Mouse (Mus musculus) G1E (cell line): ENCODE data around the gene Gm14226. TPM values are rescaled to one million over a fixed set of nuclear protein-coding genes. Genes with fewer than 3 reads are reported as not detected.
"Not testable (repeated sequence)": the region's sequence is repeated elsewhere in the genome, so short reads cannot be mapped to it uniquely, and the experiment has no call there.

Experiments used
- ATAC-seq: 2 replicates; pipeline ENCODE4 v1.8.0; 2016; ENCODE audit warnings: mild to moderate bottlenecking; ENCODE audit not compliant: insufficient number of reproducible peaks, poor library complexity, low FRiP score, severe bottlenecking; ENCODE audit errors: extremely low read depth
- DNase-seq: peaks from one replicate; pipeline ENCODE4 v3.0.0; 2012; ENCODE audit warnings: low spot score
- H3K27me3 ChIP-seq: 2 replicates; pipeline ENCODE4 v1.6.1; 2012; ENCODE audit warnings: mild to moderate bottlenecking, low read length, inconsistent platforms; ENCODE audit not compliant: insufficient read depth
- H3K36me3 ChIP-seq: replicated peaks from 2 replicates; pipeline ENCODE3; 2012; ENCODE audit warnings: mild to moderate bottlenecking, inconsistent platforms
- H3K4me1 ChIP-seq: 2 replicates; pipeline ENCODE4 v1.6.1; 2012; ENCODE audit warnings: low read depth, low read length, inconsistent platforms, mixed read lengths; ENCODE audit not compliant: insufficient read depth
- H3K4me3 ChIP-seq: 2 replicates; pipeline ENCODE4 v1.5.1; 2012; ENCODE audit warnings: low read depth, mild to moderate bottlenecking, inconsistent platforms, low read length, moderate library complexity, mixed read lengths
- H3K9me3 ChIP-seq: replicated peaks from 2 replicates; pipeline ENCODE4 v1.6.1; 2012; ENCODE audit warnings: inconsistent platforms
- CTCF ChIP-seq: IDR thresholded peaks from 2 replicates; pipeline ENCODE4 v1.5.1; 2012; ENCODE audit warnings: low read depth, low read length, inconsistent platforms, mixed read lengths
- GATA1 ChIP-seq: IDR thresholded peaks from 2 replicates; pipeline ENCODE4 v1.6.1; 2012; ENCODE audit warnings: borderline replicate concordance, low read length, inconsistent platforms, mixed read lengths
- GATA2 ChIP-seq: IDR thresholded peaks from 2 replicates; pipeline ENCODE4 v1.6.1; 2012; ENCODE audit warnings: low read depth, low read length, inconsistent platforms, borderline replicate concordance
- POLR2AphosphoS5 ChIP-seq: IDR thresholded peaks from 2 replicates; pipeline ENCODE4 v1.6.1; 2012; ENCODE audit warnings: low read depth, low read length, inconsistent platforms; ENCODE audit not compliant: insufficient replicate concordance
- TAL1 ChIP-seq: conservative IDR thresholded peaks from 2 replicates; pipeline ENCODE4 v1.6.1; 2012; ENCODE audit warnings: low read depth, low read length, inconsistent platforms, mixed read lengths
- polyA plus RNA-seq: library from polyadenylated mRNA; stranded (reverse); fragments of >175 nt; gene quantifications from 2 replicates; pipeline ENCODE4 v1.2.3, GENCODE M21; 2012
- total RNA-seq, 2 experiments: library from RNA; stranded (forward) in 1 of 2; stranded (reverse) in 1 of 2; fragments of 200-1000 nt in 1 of 2; fragments of >200 nt in 1 of 2; fragmentation: Nextera tagmentation in 1 of 2; gene quantifications; 2 replicates each; pipeline ENCODE4 v1.2.3; 2014 to 2017

Gm14226 gene
- total and polyA plus RNA-seq, 3 experiments: 0.11 TPM; not detected in 2

GRCm38 (mm10) chr2:155052681-155053080 lies 34.6 kb downstream of the Gm14226 start:
- H3K9me3 ChIP-seq: no peaks in the 10 kb centered on the region
- ATAC-seq (no peak), DNase-seq (no peak)

GRCm38 (mm10) chr2:155053512-155053911 lies 35.4 kb downstream of the Gm14226 start:
- not testable (repeated sequence) for H3K9me3 ChIP-seq, H3K4me3 ChIP-seq, H3K27me3 ChIP-seq, DNase-seq, H3K36me3 ChIP-seq, ATAC-seq
- H3K4me1 ChIP-seq: peaks cover 29% of the 10 kb centered on the region

More at GRCm38 (mm10) chr2:155052681-155053080, 34.6 kb downstream of the Gm14226 start:
- peaks cover 29% of the 10 kb centered on the region for H3K4me1 ChIP-seq
- H3K4me3 ChIP-seq: no peak overlapping the region
- TF ChIP-seq TAL1 (no peak), GATA2 (no peak), POLR2AphosphoS5 (no peak), CTCF (no peak), GATA1 (no peak)
- peaks cover 4% of the 10 kb centered on the region; the same call in 1 of the 2 replicates for H3K27me3 ChIP-seq
- H3K36me3 ChIP-seq: no peaks in the 10 kb centered on the region

GRCm38 (mm10) chr2:155054672-155055071 lies 36.6 kb downstream of the Gm14226 start:
- TF ChIP-seq GATA2 (no peak), POLR2AphosphoS5 (no peak), CTCF (no peak), GATA1 (no peak), TAL1 (no peak)

GRCm38 (mm10) chr2:155056076-155056578 lies 38.1 kb downstream of the Gm14226 start:
- H3K27me3 ChIP-seq: peaks cover 4% of the 10 kb centered on the region; the same call in 1 of the 2 replicates
- no peak for TF ChIP-seq TAL1
- DNase-seq (no peak), ATAC-seq (no peak)
- no peaks in the 10 kb centered on the region for H3K9me3 ChIP-seq
- peaks cover 17% of the 10 kb centered on the region for H3K36me3 ChIP-seq
- no peak overlapping the region for H3K4me3 ChIP-seq
- peaks cover 19% of the 10 kb centered on the region for H3K4me1 ChIP-seq

More at GRCm38 (mm10) chr2:155054672-155055071, 36.6 kb downstream of the Gm14226 start:
- H3K9me3 ChIP-seq: no peaks in the 10 kb centered on the region
- no peak overlapping the region for H3K4me3 ChIP-seq
- peaks cover 8% of the 10 kb centered on the region for H3K36me3 ChIP-seq
- DNase-seq (no peak), ATAC-seq (no peak)
- peaks cover 4% of the 10 kb centered on the region; the same call in 1 of the 2 replicates for H3K27me3 ChIP-seq
- peaks cover 29% of the 10 kb centered on the region for H3K4me1 ChIP-seq

- DNase-seq (no peak), ATAC-seq (no peak)
- H3K9me3 ChIP-seq: no peaks in the 10 kb centered on the region
- H3K27me3 ChIP-seq: peaks cover 4% of the 10 kb centered on the region; the same call in 1 of the 2 replicates
- H3K4me3 ChIP-seq: no peak overlapping the region
- no peak for TF ChIP-seq TAL1
- peaks cover 9% of the 10 kb centered on the region for H3K4me1 ChIP-seq
- peaks cover 29% of the 10 kb centered on the region for H3K36me3 ChIP-seq
These were observed 39.3 kb downstream of the Gm14226 start for GRCm38 (mm10) chr2:155057361-155057760.

GRCm38 (mm10) chr2:155071027-155071426 lies 53.0 kb downstream of the Gm14226 start:
- Histone ChIP-seq H3K9me3 (no peaks in the 10 kb centered on the region), H3K36me3 (peaks cover 66% of the 10 kb centered on the region), H3K4me3 (no peak overlapping the region), H3K27me3 (no peaks in the 10 kb centered on the region), H3K4me1 (peaks cover 47% of the 10 kb centered on the region)
- no peak for ATAC-seq
- DNase-seq: no peak
- no peak for TF ChIP-seq GATA2
- TF ChIP-seq CTCF: no peak
- no peak for TF ChIP-seq GATA1
- no peak for TF ChIP-seq TAL1
- TF ChIP-seq POLR2AphosphoS5: no peak
